Mouse (Mus musculus): ENCODE data around the gene Stat3.

Gene Stat3

DNA sequence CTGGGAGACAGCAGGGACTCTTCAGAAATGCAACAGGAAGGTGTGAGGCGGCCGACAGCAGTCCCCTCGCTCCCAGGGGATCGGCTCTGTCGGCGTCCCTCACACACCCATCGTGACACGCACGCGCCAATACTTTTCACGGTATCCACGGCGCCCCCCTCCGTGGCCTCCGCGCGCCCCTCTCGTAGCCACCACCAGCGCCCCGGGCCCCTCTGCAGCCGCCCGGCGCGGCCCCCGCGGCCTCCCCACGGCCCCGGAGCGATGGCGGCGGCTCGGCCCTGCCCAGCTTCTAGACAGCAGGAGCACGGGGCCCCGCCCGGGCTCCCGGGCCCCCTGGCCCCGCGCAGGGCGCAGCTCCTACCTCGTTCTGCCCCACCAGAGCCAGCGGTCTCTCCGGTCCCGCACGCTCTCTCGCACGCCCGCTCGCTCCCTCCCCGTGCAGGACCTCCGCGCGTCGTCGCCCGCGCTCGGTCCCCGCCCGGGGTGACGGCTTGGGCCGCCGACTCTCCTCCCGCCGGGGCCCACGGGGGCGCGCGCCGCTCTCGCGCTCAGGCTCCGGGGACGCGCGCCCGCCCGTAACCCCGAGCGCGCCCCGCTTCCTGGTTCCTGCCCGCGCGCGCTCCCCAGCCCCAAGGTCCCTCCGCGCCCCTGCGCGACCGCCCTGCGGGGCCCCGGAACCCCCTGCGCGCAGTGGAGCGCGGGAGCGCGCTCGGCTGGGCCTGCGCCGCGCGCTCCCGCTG, 89.1 kb downstream of the Stat3 start, which contains the start of gene Stat5b:
Gene Stat5b (minus strand): TSS at position 687 of the 740 bp plus-strand sequence.
- peak; percentile 94 for DNase-seq

DNA sequence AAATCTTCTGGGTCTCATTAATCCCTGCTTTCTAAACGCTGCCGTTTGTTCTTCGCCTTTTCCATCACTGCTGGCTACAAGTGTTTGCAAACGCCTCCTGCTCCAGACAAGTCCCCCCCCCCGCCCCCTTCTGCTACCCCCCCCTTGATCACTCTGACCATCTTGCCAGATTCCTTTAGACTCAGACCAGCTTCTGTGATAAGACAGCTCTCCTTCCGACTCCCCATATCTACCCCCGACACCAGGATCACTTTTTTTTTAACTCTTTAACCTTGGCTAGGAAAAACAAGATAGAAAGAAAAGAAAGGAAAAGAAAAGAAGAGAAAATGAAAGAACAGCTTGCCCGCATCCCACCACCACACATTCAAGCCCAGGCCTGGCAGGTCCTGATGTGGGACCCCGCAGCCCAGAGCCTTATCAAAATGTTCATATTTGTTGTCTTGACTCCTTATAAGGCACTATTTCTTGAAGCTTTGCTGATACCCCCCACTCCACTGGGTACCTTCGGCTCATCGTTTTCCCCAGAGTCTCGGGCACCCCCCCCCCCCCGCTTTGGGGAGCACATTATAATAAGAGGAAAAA, 89.8 kb downstream of the Stat3 start:
- no peak for DNase-seq

DNA sequence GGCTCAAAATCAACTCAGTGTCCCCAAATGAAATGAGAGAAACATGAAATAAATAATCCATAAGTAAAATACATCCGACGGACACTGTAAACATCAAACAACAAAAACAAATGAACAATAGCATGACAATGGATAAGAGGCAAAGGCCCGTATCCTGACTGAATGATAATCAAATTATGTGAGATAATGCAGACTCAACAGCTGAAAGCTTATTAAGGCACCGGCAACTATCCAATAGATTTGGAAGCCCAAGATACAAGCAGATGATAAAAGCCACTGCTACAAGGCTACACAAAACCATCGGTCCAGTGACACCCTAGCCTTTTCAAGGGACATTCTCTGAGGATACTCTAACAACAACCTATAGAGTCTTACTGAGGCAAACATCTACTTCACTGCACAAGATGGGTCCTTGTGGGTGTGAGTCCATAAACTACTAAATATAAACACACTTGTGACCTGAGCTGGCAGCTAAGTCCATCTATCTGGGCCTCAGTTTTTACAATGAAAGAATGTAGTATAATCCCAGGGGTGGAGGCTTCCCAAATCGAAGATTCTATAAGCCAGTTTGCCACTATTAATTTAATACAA, 90.5 kb downstream of the Stat3 start:
- DNase-seq: no peak

DNA sequence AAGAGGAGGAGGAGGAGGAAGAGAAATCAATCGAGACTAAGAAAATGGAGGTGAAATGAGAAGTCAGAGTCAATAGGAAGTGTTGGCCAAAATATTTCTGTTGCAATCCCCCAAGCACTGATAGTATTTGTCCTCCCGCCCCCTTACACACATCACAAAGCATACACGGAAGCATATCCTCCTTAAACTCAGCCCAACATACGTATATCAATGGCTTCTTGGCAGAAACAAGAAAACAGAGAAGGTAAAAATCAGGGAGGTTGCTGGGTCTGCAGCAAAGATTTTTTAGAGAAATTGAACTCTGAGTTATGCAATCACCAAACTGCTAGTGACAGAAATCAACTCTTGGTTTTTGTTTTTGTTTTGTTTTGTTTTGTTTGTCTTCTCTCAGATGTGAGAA, 91.3 kb downstream of the Stat3 start:
- no peak for DNase-seq

DNA sequence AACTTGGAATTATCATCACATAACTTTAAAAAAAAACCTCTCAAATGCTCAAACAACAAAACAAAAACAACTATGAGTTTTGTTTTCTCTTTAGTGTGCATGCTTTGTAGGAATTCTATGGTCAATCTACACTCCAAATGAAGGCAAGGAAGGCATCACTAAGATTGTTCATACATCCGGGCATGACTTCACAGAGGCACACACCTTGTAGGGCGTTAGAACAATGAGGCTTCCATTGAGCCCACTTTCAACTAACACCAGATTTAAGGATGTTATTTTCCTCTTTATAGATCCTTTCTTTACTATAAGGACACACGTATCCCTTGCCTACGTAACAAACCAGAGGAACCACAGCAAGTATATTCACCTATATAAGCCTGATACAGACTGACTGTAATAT, 91.8 kb downstream of the Stat3 start:
- no peak for DNase-seq

DNA sequence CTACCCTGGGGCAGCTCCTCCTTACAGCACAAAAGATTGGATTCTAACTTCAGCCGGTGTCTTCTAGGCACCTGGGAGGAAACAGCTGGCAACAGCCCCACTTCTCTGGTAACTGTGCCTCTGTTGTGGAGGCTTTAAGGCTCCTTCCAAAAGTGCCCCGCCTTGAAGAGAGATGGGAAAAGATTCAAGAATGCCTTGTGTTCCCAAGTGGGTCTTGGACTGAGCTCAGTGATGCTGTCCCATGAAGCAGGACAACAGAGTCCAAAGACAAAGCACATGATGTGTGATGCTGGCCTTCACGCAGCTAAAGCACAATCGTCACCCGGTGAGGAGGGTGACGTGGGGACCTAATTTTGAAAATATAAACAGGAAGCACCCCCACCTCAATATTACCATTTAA, 93.5 kb downstream of the Stat3 start:
- DNase-seq: peak; percentile 71

DNA sequence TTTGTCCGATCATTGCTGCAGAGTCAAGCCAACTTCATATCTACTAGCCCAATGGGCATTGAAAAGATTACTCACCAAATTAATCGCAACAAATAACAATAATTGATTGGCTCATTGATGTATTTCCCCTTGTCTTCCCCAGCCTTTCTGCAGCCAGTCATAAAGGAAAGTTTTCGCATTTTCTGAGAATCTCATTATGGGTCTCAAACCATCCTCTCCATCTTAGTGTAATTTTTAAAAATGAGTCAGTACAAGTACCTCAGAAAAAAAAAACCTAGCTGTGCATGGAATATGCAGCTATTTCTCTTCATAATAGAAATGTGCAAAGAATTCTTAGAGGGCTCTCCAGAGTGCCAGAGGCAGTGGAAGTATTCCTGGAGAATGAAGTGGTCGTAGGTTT, 95.2 kb downstream of the Stat3 start:
- no peak for DNase-seq

DNA sequence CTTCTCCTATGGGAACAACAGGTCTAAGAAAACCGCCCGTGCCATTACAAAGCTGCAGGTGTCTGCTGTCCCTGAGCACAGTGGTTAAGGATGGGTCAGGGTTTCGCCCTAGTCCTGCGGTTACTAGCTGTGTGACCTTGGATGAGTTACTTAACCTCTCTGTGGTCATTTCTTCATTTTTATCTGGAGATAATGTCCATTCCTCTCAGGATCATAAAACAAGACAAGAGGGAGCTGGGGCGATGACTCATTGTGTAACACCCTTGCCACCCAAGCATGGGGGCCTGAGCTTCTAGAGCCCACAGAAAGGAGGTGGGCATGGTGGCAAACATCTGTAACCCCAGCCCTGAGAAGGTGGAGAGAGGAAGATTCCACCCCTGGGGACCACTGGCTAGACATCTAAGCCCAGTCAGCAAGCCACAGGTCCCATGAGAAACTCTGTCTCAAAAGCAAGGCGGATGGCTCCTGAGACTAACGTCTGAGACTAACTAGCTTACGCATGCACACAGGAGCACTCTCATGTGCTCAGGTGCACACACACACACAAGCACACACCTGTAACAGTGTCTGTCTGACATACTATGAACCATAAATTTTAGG, 96.2 kb downstream of the Stat3 start:
- no peak for DNase-seq

DNA sequence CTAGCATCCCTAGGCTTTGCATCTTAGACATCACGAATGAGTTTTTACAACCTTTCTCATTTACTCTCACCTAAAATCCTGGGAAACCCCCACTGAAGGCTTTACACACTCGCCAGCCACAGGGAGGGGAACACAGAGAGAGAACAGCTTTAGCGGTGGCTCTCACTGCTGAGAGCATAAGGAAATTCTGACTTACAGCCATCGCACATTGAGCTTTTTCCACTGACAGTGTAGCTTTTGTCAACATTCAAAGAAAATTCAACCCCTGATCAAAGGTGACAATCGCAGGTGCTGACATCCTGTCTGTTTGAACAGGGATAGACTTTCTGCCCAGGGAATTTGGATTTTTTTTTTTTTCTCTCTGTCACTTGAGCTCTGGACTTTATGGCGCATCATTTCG, 97.3 kb downstream of the Stat3 start:
- no peak for DNase-seq

DNA sequence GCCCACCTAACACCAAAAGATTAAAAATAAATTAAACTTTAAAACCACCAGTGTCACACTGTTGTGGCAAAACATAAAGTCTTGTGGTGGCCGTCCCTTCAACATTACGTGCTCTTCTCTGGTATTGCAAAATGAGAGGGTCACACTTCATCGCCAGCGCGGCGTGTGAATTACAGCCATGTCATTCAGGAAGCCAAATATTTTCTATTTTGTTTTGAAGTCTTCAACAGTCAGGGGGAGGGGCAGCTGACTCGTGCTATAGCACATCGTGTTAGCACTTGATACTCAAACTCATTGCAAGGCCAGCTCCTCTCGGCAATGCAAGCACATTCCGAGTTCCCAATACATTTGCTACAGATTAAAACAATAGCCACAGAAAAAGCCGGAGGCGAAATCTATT, 98.5 kb downstream of the Stat3 start:
- DNase-seq: no peak

DNA sequence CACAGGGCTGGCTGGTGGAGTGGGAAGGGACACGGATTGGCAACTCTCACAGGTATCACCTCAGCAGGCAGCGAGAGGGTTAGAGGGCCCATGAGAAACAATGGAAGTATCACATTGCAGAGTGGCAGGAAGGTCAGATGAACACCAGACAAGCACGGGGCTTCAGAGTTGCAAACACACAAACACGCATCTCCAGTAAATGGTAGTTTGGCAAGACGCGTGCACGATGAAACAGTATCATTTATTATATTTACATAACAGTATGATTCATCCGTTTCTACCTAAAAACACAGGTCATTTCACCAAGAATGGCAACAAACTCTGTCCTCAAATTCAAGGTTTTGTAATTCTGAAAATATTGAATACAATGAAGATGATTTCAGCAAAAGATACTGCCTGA, 99.8 kb downstream of the Stat3 start:
- DNase-seq: no peak

DNA sequence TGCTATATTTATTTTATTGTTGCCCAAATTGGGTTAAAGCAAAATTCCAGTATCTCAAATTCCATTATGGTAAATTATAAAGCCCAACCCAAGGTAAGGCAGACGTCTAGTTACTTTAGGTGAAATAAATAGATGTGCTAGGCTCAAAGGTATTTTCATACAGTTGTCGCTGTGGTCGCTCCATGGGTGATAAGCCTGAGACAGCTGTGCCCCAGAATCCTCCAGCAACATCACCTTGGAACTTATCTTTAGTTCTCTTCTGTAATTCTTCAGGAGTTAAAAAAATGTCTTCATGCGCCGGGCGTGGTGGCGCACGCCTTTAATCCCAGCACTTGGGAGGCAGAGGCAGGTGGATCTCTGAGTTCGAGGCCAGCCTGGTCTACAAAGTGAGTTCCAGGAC, 100.4 kb downstream of the Stat3 start:
- no peak for DNase-seq

DNA sequence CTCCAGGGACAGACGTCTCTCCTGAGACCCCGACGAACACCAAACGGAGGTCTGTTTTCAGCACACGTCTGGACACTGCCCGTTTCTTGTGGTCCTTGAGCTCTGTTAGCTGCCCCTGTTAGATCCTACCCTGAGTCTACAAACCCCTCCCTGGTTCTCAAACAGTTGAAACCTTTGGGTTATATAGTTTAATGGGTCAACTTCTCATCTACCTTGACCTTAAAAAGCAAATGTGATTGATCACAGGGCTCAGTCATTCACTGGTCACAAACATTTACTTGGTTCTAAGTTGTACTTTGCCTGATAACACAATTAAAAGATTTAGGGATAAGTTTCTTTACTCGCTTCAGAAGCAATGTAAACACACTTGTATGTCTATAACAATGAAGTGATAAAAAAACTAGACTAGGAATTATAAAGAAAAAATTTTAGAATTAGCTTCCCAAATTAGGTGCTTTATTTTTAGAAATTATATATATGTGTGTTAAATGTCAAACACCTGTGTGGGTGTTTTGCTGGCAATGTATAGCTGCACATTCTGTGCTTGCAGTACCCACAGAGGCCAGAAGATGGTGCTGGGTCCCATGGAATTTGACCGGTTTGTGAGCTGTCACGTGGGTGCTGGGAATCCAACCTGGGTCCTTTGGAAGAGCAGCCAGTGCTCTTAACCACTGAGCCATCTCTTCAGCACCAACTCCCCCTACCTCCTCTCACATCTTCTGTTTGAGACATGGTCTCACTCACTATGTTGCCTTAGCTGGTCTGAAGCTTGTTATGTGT, 102.2 kb downstream of the Stat3 start:
- DNase-seq: no peak
